Mouse (Mus musculus) limb, embryonic 13.5 days (tissue): ENCODE measurements around the gene Jagn1. TPM values are rescaled to one million over a fixed set of nuclear protein-coding genes. Genes with fewer than 3 reads are reported as not detected.
A peak's percentile ranks its signal among the peaks of the same experiment; 100 is the strongest.

Experiments
- ATAC-seq: fragments of 200-750 bp; cut with Nextera tagmentation; 2 replicates; pipeline ENCODE4 v1.8.0; 2017; ENCODE audit warnings: low read depth, moderate number of reproducible peaks, moderate TSS enrichment; ENCODE audit not compliant: low FRiP score
- H3K27ac ChIP-seq: fragments of 300-500 bp; sonication (generic); 2 replicates; pipeline ENCODE4 v1.5.1; 2015; ENCODE audit warnings: inconsistent platforms, mild to moderate bottlenecking, moderate library complexity
- H3K27me3 ChIP-seq: fragments of 300-500 bp; sonication (generic); 2 replicates; pipeline ENCODE4 v1.6.1; 2015; ENCODE audit warnings: mild to moderate bottlenecking, inconsistent platforms
- H3K36me3 ChIP-seq: fragments of 300-500 bp; sonication (generic); 2 replicates; pipeline ENCODE4 v1.6.1; 2015; ENCODE audit warnings: inconsistent platforms, mild to moderate bottlenecking, moderate library complexity
- H3K4me1 ChIP-seq: fragments of 300-500 bp; sonication (generic); 2 replicates; pipeline ENCODE4 v1.6.1; 2015; ENCODE audit warnings: inconsistent platforms
- H3K4me2 ChIP-seq: fragments of 300-500 bp; sonication (generic); replicated peaks from 2 replicates; pipeline ENCODE4 v1.6.1; 2015; ENCODE audit warnings: inconsistent platforms, mild to moderate bottlenecking, moderate library complexity
- H3K4me3 ChIP-seq: fragments of 300-500 bp; sonication (generic); 2 replicates; pipeline ENCODE4 v1.5.1; 2015; ENCODE audit warnings: moderate library complexity, mild to moderate bottlenecking, inconsistent platforms
- H3K9ac ChIP-seq: fragments of 300-500 bp; sonication (generic); 2 replicates; pipeline ENCODE4 v1.6.1; 2015; ENCODE audit warnings: mild to moderate bottlenecking, inconsistent platforms
- H3K9me3 ChIP-seq: fragments of 300-500 bp; sonication (generic); 2 replicates; pipeline ENCODE4 v1.6.1; 2016; ENCODE audit warnings: inconsistent platforms
- WGBS: fragments of 180-500 bp; shearing (Covaris S2); methylation state at CpG from one replicate; pipeline ENCODE4 v1.1.7; 2015; 5-methylcytosine and 5-hydroxymethylcytosine counted together
- microRNA-seq: library from miRNA; unstranded; fragments of <30 nt; microRNA quantifications from one replicate; pipeline ENCODE4, GENCODE M21; 2016
- polyA plus RNA-seq: library from polyadenylated mRNA; unstranded; fragments of >200 nt; fragmentation: Nextera tagmentation; extraction: Ambion mirVana; gene quantifications from 2 replicates; pipeline ENCODE4 v1.2.1, GENCODE M21; 2015

The Jagn1 gene
- polyA plus RNA-seq, 1 experiment from 2014 or later, result 88.2 TPM

GRCm38 (mm10) chr6:113482477-113483099 lies 40.2 kb downstream of the Jagn1 start:
- Histone ChIP-seq H3K27ac (no peak overlapping the region), H3K27me3 (peaks cover 48% of the 10 kb centered on the region), H3K9ac (no peak overlapping the region), H3K4me1 (peaks cover 22% of the 10 kb centered on the region), H3K4me3 (peak overlapping the region; percentile 50), H3K36me3 (no peaks in the 10 kb centered on the region), H3K9me3 (no peaks in the 10 kb centered on the region), H3K4me2 (peak overlapping the region; percentile 78)
- no peak; the same call in none of the 2 replicates for ATAC-seq
- 3% methylated on average over 65 of the region's 65 CpGs for WGBS

GRCm38 (mm10) chr6:113483100-113483615 lies 40.8 kb downstream of the Jagn1 start, which contains the start of gene Creld1:
TSS of gene Creld1 (plus strand) at chr6:113483297.
- Histone ChIP-seq H3K4me3 (peak within 1 kb of the TSS; percentile 50), H3K9ac (peak within 1 kb of the TSS; percentile 61), H3K4me2 (peak within 1 kb of the TSS; percentile 78), H3K27ac (no peak within 1 kb of the TSS), H3K4me1 (peaks cover 24% of the 10 kb centered on the region), H3K9me3 (no peaks in the 10 kb centered on the region), H3K27me3 (peaks cover 45% of the 10 kb centered on the region), H3K36me3 (no peaks in the 10 kb centered on the region; the same call in 1 of the 2 replicates)
- WGBS, result 0% methylated on average over 26 of the region's 26 CpGs
- ATAC-seq, result peak; percentile 92

GRCm38 (mm10) chr6:113483729-113484128 lies 41.4 kb downstream of the Jagn1 start:
- 9% methylated on average over 10 of the region's 10 CpGs for WGBS
- H3K27ac ChIP-seq, result no peak overlapping the region
- ATAC-seq, result no peak

GRCm38 (mm10) chr6:113487125-113487576 lies 44.8 kb downstream of the Jagn1 start:
- Histone ChIP-seq H3K4me2 (no peak overlapping the region), H3K36me3 (peaks cover 6% of the 10 kb centered on the region; the same call in 1 of the 2 replicates), H3K4me1 (peaks cover 24% of the 10 kb centered on the region), H3K27me3 (peaks cover 9% of the 10 kb centered on the region), H3K9me3 (no peaks in the 10 kb centered on the region), H3K9ac (no peak overlapping the region), H3K4me3 (no peak overlapping the region), H3K27ac (no peak overlapping the region)
- no peak for ATAC-seq
- 15% methylated on average over 7 of the region's 7 CpGs for WGBS

More at GRCm38 (mm10) chr6:113483729-113484128, 41.4 kb downstream of the Jagn1 start:
- Histone ChIP-seq H3K4me2 (peak overlapping the region; percentile 78), H3K27me3 (peaks cover 43% of the 10 kb centered on the region), H3K4me1 (peaks cover 24% of the 10 kb centered on the region), H3K36me3 (no peaks in the 10 kb centered on the region; the same call in 1 of the 2 replicates), H3K4me3 (peak overlapping the region; percentile 50), H3K9me3 (no peaks in the 10 kb centered on the region), H3K9ac (peak overlapping the region; percentile 61)

GRCm38 (mm10) chr6:113489410-113489809 lies 47.0 kb downstream of the Jagn1 start:
- Histone ChIP-seq H3K4me3 (no peak overlapping the region), H3K27ac (no peak overlapping the region), H3K4me2 (no peak overlapping the region), H3K9ac (no peak overlapping the region), H3K4me1 (peaks cover 14% of the 10 kb centered on the region), H3K27me3 (peaks cover 7% of the 10 kb centered on the region), H3K36me3 (peaks cover 6% of the 10 kb centered on the region; the same call in 1 of the 2 replicates), H3K9me3 (no peaks in the 10 kb centered on the region)
- WGBS, result 93% methylated on average over 14 of the region's 14 CpGs
- ATAC-seq, result no peak

GRCm38 (mm10) chr6:113492101-113492864 lies 49.9 kb downstream of the Jagn1 start:
- Histone ChIP-seq H3K4me2 (no peak overlapping the region), H3K4me3 (no peak overlapping the region), H3K4me1 (peaks cover 17% of the 10 kb centered on the region), H3K27ac (no peak overlapping the region), H3K9me3 (no peaks in the 10 kb centered on the region), H3K27me3 (peaks cover 35% of the 10 kb centered on the region), H3K9ac (no peak overlapping the region), H3K36me3 (peaks cover 6% of the 10 kb centered on the region; the same call in 1 of the 2 replicates)
- WGBS, result 77% methylated on average over 24 of the region's 24 CpGs
- no peak for ATAC-seq

GRCm38 (mm10) chr6:113494258-113494788 lies 52.0 kb downstream of the Jagn1 start:
- Histone ChIP-seq H3K27ac (no peak overlapping the region), H3K9me3 (no peaks in the 10 kb centered on the region), H3K4me2 (peak overlapping the region; percentile 68), H3K4me3 (peak overlapping the region; percentile 48), H3K4me1 (peaks cover 12% of the 10 kb centered on the region), H3K36me3 (peaks cover 5% of the 10 kb centered on the region; the same call in 1 of the 2 replicates), H3K27me3 (peaks cover 47% of the 10 kb centered on the region), H3K9ac (peak overlapping the region; percentile 62)
- 1% methylated on average over 53 of the region's 54 CpGs for WGBS
- ATAC-seq, result peak; percentile 80

- no peak overlapping the region for H3K27ac ChIP-seq
- H3K9me3 ChIP-seq, result no peaks in the 10 kb centered on the region
- H3K4me3 ChIP-seq, result peak overlapping the region; percentile 48
- peak overlapping the region; percentile 62 for H3K9ac ChIP-seq
- WGBS, result 38% methylated on average over 28 of the region's 28 CpGs
- peaks cover 12% of the 10 kb centered on the region for H3K4me1 ChIP-seq
- no peak for ATAC-seq
- H3K27me3 ChIP-seq, result peaks cover 55% of the 10 kb centered on the region
- H3K36me3 ChIP-seq, result no peaks in the 10 kb centered on the region
- peak overlapping the region; percentile 68 for H3K4me2 ChIP-seq
Observed at GRCm38 (mm10) chr6:113495071-113495675, 52.8 kb downstream of the Jagn1 start.

Small RNA genes within 50 kb of the gene (microRNA-seq; reads per million reads assigned to microRNA genes)
- gene Gm24387, result not detected

Other genes starting within 250 kb of the Jagn1 start
- gene Lhfpl4, start 247.2 kb upstream of the Jagn1 start, polyA plus RNA-seq, result 0.80 and 1.1 TPM in 2 replicates
- gene Mtmr14, start 204.7 kb upstream of the Jagn1 start, polyA plus RNA-seq, result 34.8 and 37.8 TPM in 2 replicates
- gene Cpne9, start 160.3 kb upstream of the Jagn1 start, polyA plus RNA-seq, result 0.32 and 0.38 TPM in 2 replicates
- 19.2 and 19.3 TPM in 2 replicates for gene Brpf1, start 135.4 kb upstream of the Jagn1 start, polyA plus RNA-seq
- gene Ogg1, start 115.6 kb upstream of the Jagn1 start, polyA plus RNA-seq, result 14.7 and 15.7 TPM in 2 replicates
- 97.9 and 100 TPM in 2 replicates for gene Camk1, start 98.6 kb upstream of the Jagn1 start, polyA plus RNA-seq
- 44.8 and 46.8 TPM in 2 replicates for gene Tada3, start 64.7 kb upstream of the Jagn1 start, polyA plus RNA-seq
- gene Arpc4, start 64.5 kb upstream of the Jagn1 start, polyA plus RNA-seq, result 384 and 391 TPM in 2 replicates
- 5.1 and 7.3 TPM in 2 replicates for gene Ttll3, start 53.3 kb upstream of the Jagn1 start, polyA plus RNA-seq
- gene Rpusd3, start 23.2 kb upstream of the Jagn1 start, polyA plus RNA-seq, result 27.1 and 27.3 TPM in 2 replicates
- gene Cidec, start 6.8 kb upstream of the Jagn1 start, polyA plus RNA-seq, result not detected in 2 replicates
- 6.5 and 6.6 TPM in 2 replicates for gene Il17re, start 15.9 kb downstream of the Jagn1 start, polyA plus RNA-seq
- gene Il17rc, start 28.9 kb downstream of the Jagn1 start, polyA plus RNA-seq, result 9.9 and 10.5 TPM in 2 replicates
- gene Creld1, start 40.7 kb downstream of the Jagn1 start, polyA plus RNA-seq, result 14.9 and 17.1 TPM in 2 replicates
- 0.94 and 1.2 TPM in 2 replicates for gene Prrt3, start 59.4 kb downstream of the Jagn1 start, polyA plus RNA-seq
- 94.0 and 98.4 TPM in 2 replicates for gene Emc3, start 89.1 kb downstream of the Jagn1 start, polyA plus RNA-seq
- 11.6 and 11.7 TPM in 2 replicates for gene Fancd2, start 89.1 kb downstream of the Jagn1 start, polyA plus RNA-seq
- not detected in 2 replicates for gene Fancd2os, start 158.1 kb downstream of the Jagn1 start, polyA plus RNA-seq
- gene Brk1, start 162.2 kb downstream of the Jagn1 start, polyA plus RNA-seq, result 232 and 239 TPM in 2 replicates
- gene Vhl, start 181.4 kb downstream of the Jagn1 start, polyA plus RNA-seq, result 56.5 and 56.6 TPM in 2 replicates
- gene Irak2, start 195.9 kb downstream of the Jagn1 start, polyA plus RNA-seq, result 3.4 and 3.6 TPM in 2 replicates